Comparison of ENCODE assay signal across 17 mouse cellular contexts in the genomic region with DNA sequence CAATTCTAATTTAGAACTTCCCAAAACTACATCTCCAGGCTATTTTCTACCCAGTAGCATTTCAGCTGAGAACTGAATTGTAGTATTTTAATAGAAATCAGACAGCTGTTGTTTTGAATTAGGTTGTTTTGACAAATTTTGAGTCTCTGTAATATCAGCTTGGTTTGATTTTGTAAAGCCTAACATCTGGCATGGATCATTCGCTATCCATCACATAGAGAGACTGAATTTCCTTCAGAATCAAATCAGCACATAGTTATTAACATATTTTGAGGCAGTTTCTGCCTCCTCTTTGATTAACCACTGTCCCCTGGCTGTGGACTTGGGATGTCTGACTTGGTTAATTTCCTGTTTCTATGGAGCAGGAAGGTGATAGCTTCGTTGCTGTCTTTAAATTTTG. TPM values are rescaled to one million over a fixed set of nuclear protein-coding genes. Genes with fewer than 3 reads are reported as not detected.
"Had no signal": no experiment of that assay in that cellular context is flagged by ENCODE, and none has a peak within 500 bp of the region (broad histone marks: within the 10 kb centered on the region; RNA-seq: fewer than 3 reads in every experiment).

No protein-coding gene starts in this region.

- H3K4me3 ChIP-seq: kidney, embryonic 15.5 days; limb, embryonic 12.5 days; liver, embryonic 13.5 days; lung, embryonic 15.5 days; neural tube, embryonic 13.5 days; stomach, embryonic 15.5 days had no signal

- H3K36me3 ChIP-seq: kidney, embryonic 15.5 days; limb, embryonic 12.5 days; liver, embryonic 13.5 days; lung, embryonic 15.5 days; neural tube, embryonic 13.5 days; stomach, embryonic 15.5 days had no signal

- H3K9ac ChIP-seq: kidney, embryonic 15.5 days; limb, embryonic 12.5 days; liver, embryonic 13.5 days; liver, postnatal 0 days; lung, embryonic 15.5 days; neural tube, embryonic 13.5 days; stomach, embryonic 15.5 days had no signal

- H3K4me1 ChIP-seq: kidney, embryonic 15.5 days; limb, embryonic 12.5 days; liver, embryonic 13.5 days; lung, embryonic 15.5 days; neural tube, embryonic 13.5 days; stomach, embryonic 15.5 days had no signal

- ATAC-seq: liver, postnatal 0 days; midbrain, embryonic 16.5 days had no signal

- DNase-seq: kidney, postnatal 14 days; liver; liver, embryonic 13.5 days; liver, postnatal 0 days; lung, postnatal 14 days; retina, postnatal 1 day; right cerebral cortex, postnatal 14 days; thymus, postnatal 36 days had no signal

- H3K27ac ChIP-seq: kidney, embryonic 15.5 days; limb, embryonic 12.5 days; liver, embryonic 13.5 days; lung, embryonic 15.5 days; macrophage; neural tube, embryonic 13.5 days; stomach, embryonic 15.5 days had no signal

- H3K9me3 ChIP-seq: kidney, embryonic 15.5 days; limb, embryonic 12.5 days; liver, embryonic 13.5 days; lung, embryonic 15.5 days; megakaryocyte, embryonic 14.5 days; neural tube, embryonic 13.5 days; stomach, embryonic 15.5 days had no signal

- H3K27me3 ChIP-seq: kidney, embryonic 15.5 days; limb, embryonic 12.5 days; liver, embryonic 13.5 days; lung, embryonic 15.5 days; neural tube, embryonic 13.5 days; stomach, embryonic 15.5 days had no signal

- H3K4me2 ChIP-seq: kidney, embryonic 15.5 days; limb, embryonic 12.5 days; liver, embryonic 13.5 days; lung, embryonic 15.5 days; midbrain, embryonic 11.5 days; neural tube, embryonic 13.5 days; stomach, embryonic 15.5 days had no signal

RNA-seq across cellular contexts. Expression of a gene that starts 44.8 kb away (rescaled TPM):
- polyA plus RNA-seq: liver, postnatal 0 days; macrophage; midbrain, embryonic 11.5 days had no signal
